Mouse (Mus musculus) sigmoid colon, adult 10 weeks (tissue): Measurements from ENCODE around the gene Prkx. TPM values are rescaled to one million over a fixed set of nuclear protein-coding genes. Genes with fewer than 3 reads are reported as not detected.

ENCODE experiments used
- polyA plus RNA-seq: library from polyadenylated mRNA; stranded (reverse); fragments of 350-450 nt; fragmentation: Illumina TruSeq; extraction: RNeasy Lipid Tissue Mini Kit (QIAGEN cat#74804); gene quantifications from one replicate; pipeline ENCODE4 v1.2.3, GENCODE M21; 2014; ENCODE audit warnings: low read depth, low replicate concordance

Gene Prkx
- 82.0 TPM for polyA plus RNA-seq

DNA sequence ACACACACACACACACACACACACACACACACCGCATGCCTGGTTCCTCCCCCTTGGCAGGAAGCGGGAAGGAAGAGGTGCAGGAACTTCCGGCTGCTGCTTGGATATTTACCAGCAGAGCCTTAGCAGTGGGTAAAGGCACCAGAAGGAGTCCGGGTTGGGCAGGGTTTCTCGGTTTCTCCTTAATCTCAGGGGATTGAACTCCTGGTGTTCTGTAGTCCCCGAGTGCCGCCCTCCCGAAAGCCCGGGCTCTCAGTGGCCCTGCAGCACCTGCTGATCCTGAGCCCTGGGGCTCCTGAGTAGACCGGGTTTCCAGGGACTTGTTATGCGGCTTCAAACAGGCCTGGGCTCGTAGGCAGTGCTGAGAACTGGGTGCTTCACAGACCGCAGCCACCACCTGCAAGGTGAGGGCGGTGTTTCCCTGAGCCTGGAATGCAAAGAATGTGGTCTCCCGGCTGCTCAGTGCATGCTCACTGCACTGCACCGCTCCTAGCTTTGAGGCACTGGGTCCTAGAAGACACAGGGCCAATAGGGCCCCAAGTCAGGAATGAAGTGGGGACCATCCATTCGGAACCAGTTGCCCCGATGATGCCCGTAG lies at the start of gene Prkx:
Prkx (minus strand) TSS at position 41 of the 598 bp plus-strand sequence.

Other genes with a start within 250 kb of the Prkx start
- not detected for gene Pbsn, start 57.3 kb upstream of the Prkx start, polyA plus RNA-seq
- not detected for gene Gm14744, start 68.5 kb upstream of the Prkx start, polyA plus RNA-seq
- not detected for gene 5430402E10Rik, start 128.8 kb upstream of the Prkx start, polyA plus RNA-seq